Mouse (Mus musculus): Measurements from ENCODE around the gene Acvr2b. TPM values are rescaled to one million over a fixed set of nuclear protein-coding genes. Genes with fewer than 3 reads are reported as not detected.

The Acvr2b gene
- polyA plus RNA-seq, 1 experiment from 2014 or later = 21.4 TPM

DNA sequence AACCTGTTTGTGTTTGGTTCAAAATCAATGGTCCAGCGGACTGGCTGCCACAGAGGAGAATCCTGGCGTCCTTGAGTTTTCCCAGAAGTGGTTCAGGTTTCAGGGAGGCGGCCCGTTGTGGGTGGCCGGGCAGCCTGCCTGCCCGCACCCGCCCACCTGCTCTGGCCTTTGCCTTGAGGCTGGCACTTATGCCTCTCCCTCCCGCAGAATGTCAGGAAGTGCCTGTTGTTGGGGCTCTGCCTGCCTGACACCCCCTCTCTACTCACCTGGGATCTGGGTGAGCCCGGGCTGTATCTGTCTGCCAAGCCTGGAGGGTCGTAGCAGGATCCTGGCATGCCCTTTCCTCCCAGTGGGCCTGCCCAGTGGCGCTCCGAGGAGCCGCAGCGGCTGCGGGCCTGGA is 6.0 kb downstream of the Acvr2b start:
- H3K9me3 ChIP-seq (replicated peaks) = peaks cover 8% of the 10 kb centered on the region; the same call in 1 of the 2 replicates
- H3K4me1 ChIP-seq = peaks cover 35% of the 10 kb centered on the region
- no peak overlapping the region for H3K4me3 ChIP-seq (replicated peaks)
- no peaks in the 10 kb centered on the region for H3K27me3 ChIP-seq
- WGBS = 53% methylated on average over 15 of the region's 15 CpGs
- no peak overlapping the region for H3K4me2 ChIP-seq (replicated peaks)
- H3K36me3 ChIP-seq = 0 out of 2 replicates have a peak, but pooled peaks cover 4% of the 10 kb centered on the region
- no peak overlapping the region for H3K9ac ChIP-seq
- H3K27ac ChIP-seq (replicated peaks) = no peak overlapping the region; the same call in 1 of the 2 replicates
- ATAC-seq (ENCODE audit: insufficient number of reproducible peaks, low FRiP score, low TSS enrichment, low read depth) = no peak

DNA sequence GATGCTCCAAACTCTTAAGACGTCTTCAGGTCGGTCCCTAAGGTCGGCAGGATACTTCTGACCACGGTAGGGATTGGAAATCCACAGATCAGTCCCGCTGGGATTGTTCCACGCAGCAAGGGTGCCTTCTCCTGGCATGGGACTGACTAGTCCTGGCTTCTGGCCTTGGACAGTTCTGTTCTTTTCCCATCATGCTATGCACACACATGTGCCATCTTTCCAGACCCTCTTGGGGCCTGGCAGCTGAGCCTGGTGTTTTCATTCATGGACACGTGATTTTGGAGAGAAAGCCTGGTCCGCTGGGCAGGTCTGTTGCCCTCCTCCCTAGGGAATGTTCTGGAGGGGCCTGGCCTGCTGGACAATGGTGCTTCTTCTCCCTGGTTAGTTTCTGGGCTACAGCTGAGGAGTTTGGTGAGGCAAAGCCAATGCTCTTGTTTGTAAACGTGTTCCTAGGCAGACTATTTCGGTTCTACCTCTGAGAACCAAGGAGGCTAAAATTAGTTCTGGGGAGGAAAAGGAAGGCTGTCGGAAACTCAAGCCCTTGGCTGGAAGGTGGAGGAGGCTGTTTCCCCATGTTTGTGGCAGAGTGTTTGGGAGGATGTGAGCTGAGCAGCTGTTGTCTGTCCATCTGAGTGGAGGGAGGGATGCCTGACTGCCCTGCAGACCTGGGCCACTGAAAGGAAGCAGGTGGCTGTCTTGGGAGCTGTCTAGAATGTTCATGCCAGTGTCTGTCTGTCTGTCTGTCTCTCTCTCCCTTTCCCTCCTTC is 7.2 kb downstream of the Acvr2b start:
- H3K4me2 ChIP-seq (replicated peaks) = no peak overlapping the region
- ATAC-seq (ENCODE audit: insufficient number of reproducible peaks, low FRiP score, low TSS enrichment, low read depth) = 0 out of 2 replicates have a peak, but pooled peaks have one; percentile 35
- WGBS = 71% methylated on average over 11 of the region's 11 CpGs
- no peaks in the 10 kb centered on the region for H3K27me3 ChIP-seq
- peaks cover 23% of the 10 kb centered on the region for H3K4me1 ChIP-seq
- H3K36me3 ChIP-seq = 0 out of 2 replicates have a peak, but pooled peaks cover 6% of the 10 kb centered on the region
- no peak overlapping the region for H3K9ac ChIP-seq
- H3K9me3 ChIP-seq (replicated peaks) = peaks cover 12% of the 10 kb centered on the region; the same call in 1 of the 2 replicates
- no peak overlapping the region for H3K4me3 ChIP-seq (replicated peaks)
- H3K27ac ChIP-seq (replicated peaks) = peak overlapping the region; percentile 52; the same call in 1 of the 2 replicates

DNA sequence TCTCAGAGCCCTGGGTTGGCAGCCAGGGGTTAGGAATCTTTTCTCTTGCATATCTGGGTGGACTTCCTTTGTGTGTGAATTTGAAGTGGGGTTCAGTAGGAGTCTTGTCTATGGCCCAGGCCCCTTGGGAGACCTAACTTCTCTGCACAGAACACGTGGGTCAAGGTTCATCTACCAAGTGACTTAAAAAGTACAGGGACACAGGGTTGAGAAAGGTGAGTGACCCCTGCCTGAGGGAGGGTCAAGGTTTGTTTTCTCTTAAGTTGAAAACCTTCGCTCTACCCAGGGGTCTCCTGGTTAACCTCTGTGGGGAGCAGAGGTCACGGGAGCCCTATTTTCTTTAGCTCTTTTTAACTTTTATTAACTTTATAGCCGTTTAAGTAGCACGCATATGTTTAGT is 7.9 kb downstream of the Acvr2b start:
- H3K9ac ChIP-seq = no peak overlapping the region
- peaks cover 12% of the 10 kb centered on the region; the same call in 1 of the 2 replicates for H3K9me3 ChIP-seq (replicated peaks)
- 0 out of 2 replicates have a peak overlapping the region, but pooled peaks have one; percentile 1 for H3K27ac ChIP-seq (replicated peaks)
- no peaks in the 10 kb centered on the region for H3K27me3 ChIP-seq
- 59% methylated on average over 5 of the region's 5 CpGs for WGBS
- no peak for ATAC-seq (ENCODE audit: insufficient number of reproducible peaks, low FRiP score, low TSS enrichment, low read depth)
- H3K4me1 ChIP-seq = peaks cover 18% of the 10 kb centered on the region
- H3K36me3 ChIP-seq = 0 out of 2 replicates have a peak, but pooled peaks cover 6% of the 10 kb centered on the region
- no peak overlapping the region for H3K4me2 ChIP-seq (replicated peaks)
- no peak overlapping the region for H3K4me3 ChIP-seq (replicated peaks)

DNA sequence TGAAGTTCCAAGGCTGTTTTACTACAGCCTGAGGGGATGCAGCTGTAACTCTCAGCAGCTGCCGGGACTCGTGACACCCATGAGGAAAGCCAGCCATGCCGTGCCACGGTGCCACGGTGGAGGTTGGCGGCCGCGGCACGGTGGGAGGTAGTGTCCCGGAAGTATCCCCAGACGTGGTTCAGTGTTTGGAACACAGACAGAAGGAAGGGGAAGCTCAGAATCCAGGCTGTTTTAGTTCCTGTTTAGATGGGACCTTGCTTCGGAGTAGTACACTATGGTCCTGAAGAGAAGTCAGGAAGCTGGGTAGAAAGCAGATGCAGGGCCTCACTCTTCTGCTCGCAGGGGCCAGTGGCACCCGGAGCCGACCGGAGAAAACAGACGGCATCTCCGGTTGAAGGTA is 16.1 kb downstream of the Acvr2b start:
- Histone ChIP-seq H3K9ac (no peak overlapping the region), H3K27ac (replicated peaks) (peak overlapping the region; percentile 13), H3K4me1 (peaks cover 32% of the 10 kb centered on the region), H3K9me3 (replicated peaks) (0 out of 2 replicates have a peak, but pooled peaks cover 2% of the 10 kb centered on the region), H3K4me2 (replicated peaks) (0 out of 2 replicates have a peak overlapping the region, but pooled peaks have one; percentile 8), H3K36me3 (0 out of 2 replicates have a peak, but pooled peaks cover 2% of the 10 kb centered on the region), H3K4me3 (replicated peaks) (no peak overlapping the region), H3K27me3 (no peaks in the 10 kb centered on the region)
- 51% methylated on average over 18 of the region's 18 CpGs for WGBS
- no peak for ATAC-seq (ENCODE audit: insufficient number of reproducible peaks, low FRiP score, low TSS enrichment, low read depth)

DNA sequence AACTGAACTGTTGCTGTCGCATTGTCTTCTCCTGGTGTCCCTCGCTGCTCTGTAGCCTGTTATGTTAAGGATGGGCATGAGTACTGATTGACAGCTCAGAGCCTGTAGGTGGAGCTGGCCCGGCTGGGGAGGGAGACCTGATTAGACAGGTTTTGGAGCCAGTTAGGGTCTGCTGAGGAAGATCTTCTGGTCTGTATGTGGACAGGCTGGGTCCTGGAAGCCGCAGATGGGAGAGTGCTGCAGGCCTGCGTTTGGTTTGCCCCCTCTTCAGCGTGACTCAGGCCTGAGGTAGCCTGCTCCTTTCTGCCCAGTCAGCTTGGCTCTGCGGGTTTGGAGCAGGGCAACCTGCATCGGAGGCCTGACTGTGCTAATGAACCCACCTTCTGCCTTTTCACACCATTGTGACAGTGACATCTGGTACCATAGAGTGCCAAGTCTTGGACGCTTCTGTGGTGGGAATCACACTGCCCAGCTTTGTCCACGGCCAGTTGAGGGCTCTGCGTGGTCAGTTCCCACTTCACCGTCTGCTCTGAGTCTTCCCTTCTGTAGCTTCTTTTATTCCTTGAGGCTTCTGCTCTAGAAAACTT is 18.0 kb downstream of the Acvr2b start:
- 73% methylated on average over 12 of the region's 12 CpGs for WGBS
- Histone ChIP-seq H3K27ac (replicated peaks) (no peak overlapping the region), H3K36me3 (no peaks in the 10 kb centered on the region), H3K27me3 (no peaks in the 10 kb centered on the region), H3K9ac (no peak overlapping the region), H3K4me3 (replicated peaks) (no peak overlapping the region), H3K4me1 (peaks cover 41% of the 10 kb centered on the region), H3K4me2 (replicated peaks) (no peak overlapping the region), H3K9me3 (replicated peaks) (no peaks in the 10 kb centered on the region)
- no peak for ATAC-seq (ENCODE audit: insufficient number of reproducible peaks, low FRiP score, low TSS enrichment, low read depth)

DNA sequence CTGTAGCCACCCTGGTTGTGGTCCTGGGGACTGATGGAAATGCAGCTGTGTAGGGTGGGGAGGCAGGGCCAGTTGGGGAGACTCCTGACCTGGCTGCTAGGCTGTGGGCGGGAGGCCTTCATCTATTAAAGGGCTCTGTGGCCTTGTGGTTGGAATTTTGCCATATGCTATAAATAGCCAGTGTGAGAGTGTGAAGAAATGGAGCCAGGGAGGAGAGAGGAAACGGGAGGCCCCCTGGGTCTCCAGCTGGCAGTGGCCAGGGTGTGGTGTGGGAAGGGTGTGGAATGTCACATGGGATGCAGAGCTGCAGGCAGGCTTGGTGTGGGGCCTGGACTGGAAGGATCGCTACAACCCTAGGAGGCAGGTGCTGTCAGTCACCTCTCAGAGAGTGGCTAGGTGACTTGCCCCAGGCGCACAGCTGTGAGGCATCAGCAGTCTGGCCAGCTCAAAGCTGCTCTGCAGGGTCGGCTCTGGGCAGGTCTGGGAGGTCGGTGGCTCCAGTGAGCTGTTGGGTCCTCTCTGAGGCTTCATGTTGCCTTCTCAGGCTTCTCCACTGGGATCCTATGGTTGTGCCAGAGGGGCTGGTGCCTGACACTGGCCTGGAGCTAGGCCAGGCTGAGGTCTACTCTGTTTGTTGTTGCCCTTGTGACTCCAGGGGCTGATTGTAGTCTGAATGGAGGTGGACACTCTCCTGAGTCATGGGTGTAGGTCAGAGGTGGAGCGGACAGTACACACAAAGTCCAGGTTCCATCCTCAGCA is 23.5 kb downstream of the Acvr2b start:
- peak overlapping the region; percentile 60 for H3K27ac ChIP-seq (replicated peaks)
- H3K4me1 ChIP-seq = peaks cover 29% of the 10 kb centered on the region
- H3K9ac ChIP-seq = no peak overlapping the region
- H3K4me3 ChIP-seq (replicated peaks) = no peak overlapping the region
- no peak overlapping the region for H3K4me2 ChIP-seq (replicated peaks)
- H3K27me3 ChIP-seq = no peaks in the 10 kb centered on the region
- H3K9me3 ChIP-seq (replicated peaks) = no peaks in the 10 kb centered on the region
- peak; percentile 71 for ATAC-seq (ENCODE audit: insufficient number of reproducible peaks, low FRiP score, low TSS enrichment, low read depth)
- 39% methylated on average over 7 of the region's 7 CpGs for WGBS
- H3K36me3 ChIP-seq = 0 out of 2 replicates have a peak, but pooled peaks cover 5% of the 10 kb centered on the region

DNA sequence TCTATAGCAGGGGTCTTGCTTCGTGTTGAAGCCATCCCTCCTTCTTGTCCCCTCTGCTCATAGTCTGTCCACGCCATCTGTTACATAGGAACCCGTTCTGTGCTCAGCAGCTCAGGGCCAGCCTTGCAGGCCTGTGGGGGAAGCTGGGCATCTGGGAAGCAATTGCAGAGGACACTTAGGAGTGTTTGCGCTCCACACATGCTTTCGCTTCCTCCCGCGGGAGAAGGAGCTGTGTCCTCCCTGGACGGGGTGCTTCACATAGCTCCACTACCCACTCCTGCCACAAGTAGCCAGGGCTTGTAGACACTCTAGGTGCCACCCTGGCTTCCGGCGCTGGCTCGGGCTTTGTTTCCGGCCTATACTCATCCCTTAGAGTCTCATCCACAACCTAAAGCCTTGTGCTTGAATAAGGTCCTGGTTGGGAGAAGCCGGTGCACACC is 24.1 kb downstream of the Acvr2b start:
- H3K27me3 ChIP-seq = no peaks in the 10 kb centered on the region
- no peak overlapping the region for H3K4me3 ChIP-seq (replicated peaks)
- WGBS = 83% methylated on average over 13 of the region's 13 CpGs
- ATAC-seq (ENCODE audit: insufficient number of reproducible peaks, low FRiP score, low TSS enrichment, low read depth) = no peak
- peaks cover 27% of the 10 kb centered on the region for H3K4me1 ChIP-seq
- H3K9ac ChIP-seq = no peak overlapping the region
- H3K9me3 ChIP-seq (replicated peaks) = no peaks in the 10 kb centered on the region
- H3K4me2 ChIP-seq (replicated peaks) = no peak overlapping the region
- peak overlapping the region; percentile 60 for H3K27ac ChIP-seq (replicated peaks)
- H3K36me3 ChIP-seq = peaks cover 6% of the 10 kb centered on the region; the same call in 1 of the 2 replicates

DNA sequence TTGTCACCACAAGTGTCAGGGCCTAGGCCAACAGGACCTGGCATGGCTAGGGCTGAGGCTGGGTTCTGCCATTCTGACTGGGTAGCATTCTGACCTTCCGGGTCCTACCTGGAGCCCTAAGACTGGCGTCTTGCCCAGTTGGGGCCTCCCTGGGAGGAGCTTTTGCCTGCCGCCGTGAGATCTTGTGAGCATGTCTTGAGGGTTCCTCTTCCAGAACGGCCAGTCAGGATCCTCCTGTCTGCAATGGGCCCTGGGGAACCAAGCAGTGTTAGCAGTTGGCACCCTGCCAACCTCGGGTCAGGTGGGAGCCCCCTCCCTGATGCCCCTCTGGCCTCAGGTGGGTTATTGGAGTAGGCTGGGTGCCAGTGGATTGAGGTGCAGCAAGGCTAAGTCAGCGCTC is 24.6 kb downstream of the Acvr2b start:
- H3K4me3 ChIP-seq (replicated peaks) = no peak overlapping the region
- H3K27me3 ChIP-seq = no peaks in the 10 kb centered on the region
- H3K4me1 ChIP-seq = peaks cover 27% of the 10 kb centered on the region
- 50% methylated on average over 7 of the region's 7 CpGs for WGBS
- no peak overlapping the region for H3K4me2 ChIP-seq (replicated peaks)
- H3K36me3 ChIP-seq = peaks cover 10% of the 10 kb centered on the region; the same call in 1 of the 2 replicates
- no peak overlapping the region for H3K9ac ChIP-seq
- no peaks in the 10 kb centered on the region for H3K9me3 ChIP-seq (replicated peaks)
- ATAC-seq (ENCODE audit: insufficient number of reproducible peaks, low FRiP score, low TSS enrichment, low read depth) = no peak
- H3K27ac ChIP-seq (replicated peaks) = no peak overlapping the region

DNA sequence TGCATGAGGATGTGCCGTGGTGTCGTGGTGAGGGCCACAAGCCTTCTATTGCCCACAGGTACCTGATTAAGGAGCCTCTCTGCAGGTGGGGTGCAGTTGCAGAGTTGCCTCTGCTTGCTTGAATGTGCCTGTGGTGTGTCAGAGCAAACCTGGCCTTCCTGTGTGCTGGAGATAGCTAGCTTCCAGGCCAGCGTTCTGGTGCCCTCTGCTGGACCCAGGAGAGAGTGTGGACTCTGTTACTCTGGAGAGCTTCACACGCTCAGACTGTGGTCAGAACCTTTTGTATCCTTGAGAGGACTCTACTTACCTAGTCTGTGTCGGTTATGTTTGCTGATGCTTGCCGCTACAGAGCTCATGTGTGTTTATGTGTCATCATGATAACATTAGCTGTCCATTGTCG is 28.4 kb downstream of the Acvr2b start:
- WGBS = 49% methylated on average over 7 of the region's 7 CpGs
- H3K9me3 ChIP-seq (replicated peaks) = no peaks in the 10 kb centered on the region
- peaks cover 15% of the 10 kb centered on the region for H3K4me1 ChIP-seq
- H3K4me2 ChIP-seq (replicated peaks) = no peak overlapping the region
- ATAC-seq (ENCODE audit: insufficient number of reproducible peaks, low FRiP score, low TSS enrichment, low read depth) = no peak
- no peak overlapping the region for H3K4me3 ChIP-seq (replicated peaks)
- H3K27me3 ChIP-seq = no peaks in the 10 kb centered on the region
- H3K9ac ChIP-seq = no peak overlapping the region
- peaks cover 38% of the 10 kb centered on the region for H3K36me3 ChIP-seq
- no peak overlapping the region for H3K27ac ChIP-seq (replicated peaks)

DNA sequence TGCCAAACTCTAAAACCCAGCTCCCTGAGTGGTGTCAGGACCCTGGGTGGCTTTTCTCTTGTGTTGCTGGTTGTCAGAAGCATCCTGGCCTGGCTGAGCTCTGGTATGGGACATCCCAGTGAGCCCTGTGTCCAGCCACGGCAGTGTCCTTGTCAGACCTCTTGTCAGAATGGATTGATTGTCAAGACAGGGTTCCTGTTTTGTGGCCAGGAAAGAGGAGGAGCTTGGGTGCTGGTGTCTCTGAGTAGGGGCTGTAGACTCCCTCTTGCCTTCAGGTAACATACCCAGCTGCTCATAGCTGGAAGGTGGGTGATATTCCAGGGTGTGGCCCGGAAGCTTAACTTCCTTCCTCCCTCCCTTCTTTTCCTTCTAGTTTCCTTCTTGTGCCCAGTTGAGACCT is 33.9 kb downstream of the Acvr2b start:
- Histone ChIP-seq H3K9ac (no peak overlapping the region), H3K4me3 (replicated peaks) (no peak overlapping the region), H3K27me3 (no peaks in the 10 kb centered on the region), H3K4me2 (replicated peaks) (no peak overlapping the region), H3K4me1 (no peaks in the 10 kb centered on the region), H3K9me3 (replicated peaks) (no peaks in the 10 kb centered on the region), H3K36me3 (peaks cover 42% of the 10 kb centered on the region), H3K27ac (replicated peaks) (no peak overlapping the region)
- no peak for ATAC-seq (ENCODE audit: insufficient number of reproducible peaks, low FRiP score, low TSS enrichment, low read depth)
- 90% methylated on average over 2 of the region's 2 CpGs for WGBS

DNA sequence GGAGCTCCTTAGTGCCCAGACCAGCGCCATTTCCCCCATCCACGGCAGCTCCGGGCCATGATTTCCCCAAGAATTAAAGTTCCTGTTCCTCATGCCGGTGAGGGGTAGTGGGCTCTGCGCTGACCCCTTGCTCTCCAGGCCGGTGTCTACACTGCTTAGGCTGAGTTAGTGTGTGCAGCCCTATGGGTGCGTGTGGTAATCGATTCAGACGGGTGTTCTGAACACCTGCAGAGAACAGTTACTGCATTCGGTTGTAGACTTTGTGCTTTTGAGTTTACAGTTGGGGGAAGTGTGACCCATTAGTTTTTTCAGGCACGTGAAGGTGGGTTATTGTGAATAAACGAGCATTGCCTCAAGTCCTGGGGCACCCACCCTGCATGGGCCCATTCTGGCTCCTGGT is 36.1 kb downstream of the Acvr2b start:
- Histone ChIP-seq H3K9ac (no peak overlapping the region), H3K27me3 (no peaks in the 10 kb centered on the region), H3K4me1 (no peaks in the 10 kb centered on the region), H3K36me3 (peaks cover 23% of the 10 kb centered on the region), H3K4me2 (replicated peaks) (no peak overlapping the region), H3K4me3 (replicated peaks) (no peak overlapping the region), H3K9me3 (replicated peaks) (no peaks in the 10 kb centered on the region), H3K27ac (replicated peaks) (no peak overlapping the region)
- WGBS = 91% methylated on average over 12 of the region's 12 CpGs
- ATAC-seq (ENCODE audit: insufficient number of reproducible peaks, low FRiP score, low TSS enrichment, low read depth) = no peak

Measured in embryonic facial prominence, embryonic 15.5 days (tissue).